Mouse (Mus musculus): ENCODE measurements around the gene 0610030E20Rik. TPM values are rescaled to one million over a fixed set of nuclear protein-coding genes. Genes with fewer than 3 reads are reported as not detected.

Gene 0610030E20Rik
- polyA plus RNA-seq, 1 experiment from 2014 or later: 15.6 TPM

DNA sequence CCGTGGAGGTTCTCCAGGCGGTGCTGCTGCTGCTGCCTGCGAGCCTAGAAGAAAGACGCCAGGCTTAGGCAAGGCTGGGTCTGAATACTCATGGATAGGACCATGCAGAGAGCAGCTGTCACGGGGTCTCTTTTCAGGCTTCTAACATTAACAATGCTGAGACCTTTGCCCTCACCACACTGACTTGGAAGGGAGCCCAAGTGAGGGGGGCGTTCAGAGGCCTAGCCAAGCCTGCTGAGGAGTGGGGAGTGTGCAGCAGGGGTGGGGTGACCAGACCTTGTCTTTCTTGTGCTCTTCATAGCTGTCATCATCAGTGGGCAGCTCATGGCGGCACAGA, 13.4 kb downstream of the 0610030E20Rik start:
- peaks cover 18% of the 10 kb centered on the region; the same call in 1 of the 2 replicates for H3K36me3 ChIP-seq
- peaks cover 46% of the 10 kb centered on the region for H3K4me1 ChIP-seq (replicated peaks)
- no peaks in the 10 kb centered on the region for H3K27me3 ChIP-seq
- no peak overlapping the region for H3K27ac ChIP-seq
- H3K4me3 ChIP-seq: no peak overlapping the region
- no peaks in the 10 kb centered on the region for H3K9me3 ChIP-seq (replicated peaks)
- H3K9ac ChIP-seq: no peak overlapping the region
- 76% methylated on average over 7 of the region's 7 CpGs for WGBS
- peak overlapping the region; percentile 72; the same call in 1 of the 2 replicates for H3K4me2 ChIP-seq
- no peak for ATAC-seq (replicated peaks; ENCODE audit: insufficient number of reproducible peaks, insufficient read depth, low FRiP score, low read depth)

DNA sequence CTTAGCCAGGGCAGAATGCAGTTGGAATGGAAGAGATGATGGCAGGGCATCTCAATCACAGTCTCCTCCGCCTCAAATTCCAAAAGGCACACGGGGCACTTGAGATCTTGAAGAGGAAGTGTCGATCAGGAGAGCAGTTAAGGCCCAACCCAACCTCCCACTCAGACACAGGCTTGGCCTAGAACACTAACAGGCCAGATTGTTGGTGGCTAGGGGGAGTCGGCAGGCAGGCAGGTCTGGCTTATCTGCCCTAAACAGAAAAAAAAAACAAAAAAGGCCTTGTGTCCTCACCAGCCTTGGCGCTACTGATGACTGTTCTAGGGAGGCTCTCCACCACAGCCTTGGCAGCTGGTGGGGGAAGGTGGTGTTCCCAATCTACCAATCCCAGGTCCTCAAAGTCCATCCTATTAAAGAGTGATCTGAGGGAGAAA, 14.0 kb downstream of the 0610030E20Rik start:
- peaks cover 18% of the 10 kb centered on the region; the same call in 1 of the 2 replicates for H3K36me3 ChIP-seq
- no peaks in the 10 kb centered on the region for H3K9me3 ChIP-seq (replicated peaks)
- 16% methylated on average over 5 of the region's 5 CpGs for WGBS
- H3K4me2 ChIP-seq: peak overlapping the region; percentile 72
- no peak for ATAC-seq (replicated peaks; ENCODE audit: insufficient number of reproducible peaks, insufficient read depth, low FRiP score, low read depth)
- H3K27ac ChIP-seq: no peak overlapping the region
- H3K27me3 ChIP-seq: no peaks in the 10 kb centered on the region
- H3K4me3 ChIP-seq: peak overlapping the region; percentile 80
- H3K9ac ChIP-seq: no peak overlapping the region
- H3K4me1 ChIP-seq (replicated peaks): peaks cover 41% of the 10 kb centered on the region

DNA sequence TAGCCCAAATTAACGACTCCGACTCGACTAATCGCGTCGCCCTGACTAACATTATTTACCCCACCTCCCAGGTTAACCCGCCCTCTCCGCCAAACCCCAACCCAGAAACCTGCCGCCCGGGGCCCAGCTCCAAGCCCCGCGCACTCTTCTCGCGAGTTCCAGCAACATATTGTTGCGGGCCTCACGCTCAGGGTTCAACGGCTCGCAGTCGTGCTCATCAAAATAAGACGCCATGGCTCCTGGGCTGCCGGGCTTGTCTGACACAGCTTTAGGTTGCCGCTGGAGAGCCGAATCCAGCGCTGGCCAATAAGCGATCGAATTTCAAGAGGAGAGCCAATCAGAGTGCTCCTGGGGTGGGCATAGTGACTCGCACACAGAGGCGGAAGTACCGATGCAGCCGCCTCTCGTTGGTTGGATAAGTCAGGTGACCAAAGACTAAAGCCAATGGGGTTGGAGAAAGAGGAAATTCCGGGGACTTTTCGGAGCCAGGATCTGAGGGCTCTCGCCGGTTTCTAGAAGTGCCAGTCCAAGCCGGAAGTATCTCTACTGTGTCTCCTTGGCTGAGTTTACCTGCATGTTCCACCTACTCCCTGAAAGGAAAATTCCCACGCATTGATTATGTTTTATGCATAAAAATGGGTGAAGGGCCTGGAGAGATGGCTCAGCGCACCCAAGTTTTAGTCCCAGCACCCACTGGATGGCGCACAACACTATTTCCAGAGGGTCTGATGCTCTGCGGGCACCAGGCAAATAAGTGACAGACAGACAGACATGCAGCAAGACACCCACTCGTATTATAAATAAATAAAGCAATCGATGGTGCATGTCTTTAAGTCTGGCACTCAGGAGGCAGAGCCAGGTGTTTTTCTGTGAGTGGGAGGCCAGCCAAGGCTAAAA, 15.3 kb downstream of the 0610030E20Rik start:
- peak; percentile 98 for ATAC-seq (replicated peaks; ENCODE audit: insufficient number of reproducible peaks, insufficient read depth, low FRiP score, low read depth)
- H3K27ac ChIP-seq: peak overlapping the region; percentile 82
- peaks cover 18% of the 10 kb centered on the region; the same call in 1 of the 2 replicates for H3K36me3 ChIP-seq
- no peaks in the 10 kb centered on the region for H3K27me3 ChIP-seq
- H3K4me1 ChIP-seq (replicated peaks): peaks cover 30% of the 10 kb centered on the region
- under 1% methylated on average over 42 of the region's 42 CpGs for WGBS
- peak overlapping the region; percentile 72 for H3K4me2 ChIP-seq
- peak overlapping the region; percentile 80 for H3K4me3 ChIP-seq
- H3K9ac ChIP-seq: peak overlapping the region; percentile 66
- H3K9me3 ChIP-seq (replicated peaks): no peaks in the 10 kb centered on the region

GRCm38 (mm10) chr6:72364009-72364408, 16.9 kb downstream of the 0610030E20Rik start:
- no peak for ATAC-seq (replicated peaks; ENCODE audit: insufficient number of reproducible peaks, insufficient read depth, low FRiP score, low read depth)
- Histone ChIP-seq H3K36me3 (peaks cover 15% of the 10 kb centered on the region; the same call in 1 of the 2 replicates), H3K4me1 (replicated peaks) (peaks cover 23% of the 10 kb centered on the region), H3K9me3 (replicated peaks) (no peaks in the 10 kb centered on the region), H3K27ac (no peak overlapping the region), H3K4me2 (no peak overlapping the region), H3K4me3 (no peak overlapping the region), H3K27me3 (no peaks in the 10 kb centered on the region), H3K9ac (no peak overlapping the region)
- 45% methylated on average over 7 of the region's 7 CpGs for WGBS

GRCm38 (mm10) chr6:72364985-72365384, 17.9 kb downstream of the 0610030E20Rik start:
- Histone ChIP-seq H3K36me3 (peaks cover 11% of the 10 kb centered on the region; the same call in 1 of the 2 replicates), H3K27ac (no peak overlapping the region), H3K9ac (no peak overlapping the region), H3K4me1 (replicated peaks) (peaks cover 28% of the 10 kb centered on the region), H3K9me3 (replicated peaks) (no peaks in the 10 kb centered on the region), H3K4me2 (no peak overlapping the region), H3K4me3 (no peak overlapping the region), H3K27me3 (no peaks in the 10 kb centered on the region)
- WGBS: 69% methylated on average over 6 of the region's 6 CpGs
- ATAC-seq (replicated peaks; ENCODE audit: insufficient number of reproducible peaks, insufficient read depth, low FRiP score, low read depth): no peak

- 57% methylated on average over 3 of the region's 3 CpGs for WGBS
- H3K27ac ChIP-seq: no peak overlapping the region
- 0 out of 2 replicates have a peak, but pooled peaks cover 4% of the 10 kb centered on the region for H3K36me3 ChIP-seq
- H3K9me3 ChIP-seq (replicated peaks): no peaks in the 10 kb centered on the region
- no peak overlapping the region for H3K4me2 ChIP-seq
- H3K9ac ChIP-seq: no peak overlapping the region
- no peak for ATAC-seq (replicated peaks; ENCODE audit: insufficient number of reproducible peaks, insufficient read depth, low FRiP score, low read depth)
- H3K4me3 ChIP-seq: no peak overlapping the region
- H3K4me1 ChIP-seq (replicated peaks): peaks cover 25% of the 10 kb centered on the region
- H3K27me3 ChIP-seq: no peaks in the 10 kb centered on the region
Observed at GRCm38 (mm10) chr6:72366304-72366703, 19.2 kb downstream of the 0610030E20Rik start.

DNA sequence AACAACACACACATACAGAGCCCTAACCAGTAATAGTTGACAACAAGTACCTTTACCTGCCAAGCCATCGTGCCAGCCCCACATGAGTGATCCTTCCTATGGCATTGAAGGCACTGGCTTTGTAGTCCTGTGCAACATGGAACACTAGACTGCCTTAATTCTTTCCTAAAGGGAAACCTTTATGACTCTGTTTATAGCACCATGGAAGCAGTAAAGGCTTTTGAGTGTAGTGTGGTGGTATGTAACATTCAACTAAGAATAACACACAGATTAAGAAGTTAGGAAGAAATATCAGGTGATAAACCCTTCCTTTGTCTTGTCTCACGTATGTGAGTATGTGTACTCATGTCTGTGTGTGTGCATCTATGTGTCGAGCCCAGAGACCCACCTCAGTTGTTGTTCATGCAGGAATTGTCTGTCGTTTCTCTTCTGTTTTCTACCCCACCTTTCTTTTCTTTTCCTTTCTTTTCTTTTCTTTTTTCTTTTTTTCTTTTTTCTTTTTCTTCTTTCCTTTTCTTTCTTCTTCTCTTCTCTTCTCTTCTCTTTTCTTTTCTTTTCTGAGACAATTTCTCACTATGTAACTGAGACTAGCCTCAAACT, 19.8 kb downstream of the 0610030E20Rik start, which contains the start of gene Rnf181:
Gene Rnf181 (minus strand): TSS at position 113 of the 600 bp plus-strand sequence.
- Histone ChIP-seq H3K4me1 (replicated peaks) (peaks cover 24% of the 10 kb centered on the region), H3K4me2 (no peak within 1 kb of the TSS), H3K27ac (no peak within 1 kb of the TSS), H3K9ac (no peak within 1 kb of the TSS), H3K27me3 (no peaks in the 10 kb centered on the region), H3K9me3 (replicated peaks) (no peaks in the 10 kb centered on the region), H3K4me3 (no peak within 1 kb of the TSS), H3K36me3 (0 out of 2 replicates have a peak, but pooled peaks cover 4% of the 10 kb centered on the region)
- ATAC-seq (replicated peaks; ENCODE audit: insufficient number of reproducible peaks, insufficient read depth, low FRiP score, low read depth): no peak
- WGBS: 70% methylated on average over 4 of the region's 4 CpGs

DNA sequence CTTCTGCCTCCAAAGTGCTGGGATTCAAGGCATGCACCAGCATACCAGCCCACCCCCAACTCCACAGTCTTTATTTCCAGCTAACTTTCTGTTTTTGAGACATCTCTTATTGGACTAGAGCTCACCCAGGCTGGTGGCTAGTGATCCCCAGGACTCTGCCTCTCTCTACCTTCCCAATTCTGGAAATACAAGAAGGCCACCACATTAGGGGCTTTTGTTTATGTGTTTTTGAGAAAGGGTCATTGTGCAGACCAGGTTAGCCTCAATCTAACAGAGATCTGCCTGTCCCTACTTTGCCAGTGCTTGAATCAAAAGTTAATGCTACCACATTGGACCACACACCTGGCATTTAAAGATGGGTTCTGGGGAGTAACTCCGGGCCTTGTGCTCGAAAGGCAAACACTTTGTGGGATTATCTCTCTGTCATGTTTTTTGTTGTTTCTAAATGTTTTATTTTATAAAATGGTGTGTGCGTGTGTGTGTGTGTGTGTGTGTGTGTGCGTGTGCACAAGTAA, 20.4 kb downstream of the 0610030E20Rik start:
- 0 out of 2 replicates have a peak, but pooled peaks cover 4% of the 10 kb centered on the region for H3K36me3 ChIP-seq
- H3K4me2 ChIP-seq: no peak overlapping the region
- no peak for ATAC-seq (replicated peaks; ENCODE audit: insufficient number of reproducible peaks, insufficient read depth, low FRiP score, low read depth)
- H3K4me3 ChIP-seq: no peak overlapping the region
- no peaks in the 10 kb centered on the region for H3K27me3 ChIP-seq
- H3K4me1 ChIP-seq (replicated peaks): peaks cover 24% of the 10 kb centered on the region
- WGBS: 68% methylated on average over 4 of the region's 4 CpGs
- no peaks in the 10 kb centered on the region for H3K9me3 ChIP-seq (replicated peaks)
- H3K27ac ChIP-seq: no peak overlapping the region
- H3K9ac ChIP-seq: no peak overlapping the region

- H3K27me3 ChIP-seq: no peaks in the 10 kb centered on the region
- no peak overlapping the region for H3K4me2 ChIP-seq
- H3K9me3 ChIP-seq (replicated peaks): no peaks in the 10 kb centered on the region
- no peak for ATAC-seq (replicated peaks; ENCODE audit: insufficient number of reproducible peaks, insufficient read depth, low FRiP score, low read depth)
- H3K9ac ChIP-seq: no peak overlapping the region
- WGBS: 70% methylated on average over 4 of the region's 4 CpGs
- peak overlapping the region; percentile 23; the same call in 1 of the 2 replicates for H3K27ac ChIP-seq
- 0 out of 2 replicates have a peak, but pooled peaks cover 4% of the 10 kb centered on the region for H3K36me3 ChIP-seq
- peaks cover 33% of the 10 kb centered on the region for H3K4me1 ChIP-seq (replicated peaks)
- no peak overlapping the region for H3K4me3 ChIP-seq
Observed at GRCm38 (mm10) chr6:72369557-72369956, 22.4 kb downstream of the 0610030E20Rik start.

GRCm38 (mm10) chr6:72370091-72370490, 23.0 kb downstream of the 0610030E20Rik start:
- H3K36me3 ChIP-seq: 0 out of 2 replicates have a peak, but pooled peaks cover 4% of the 10 kb centered on the region
- H3K27ac ChIP-seq: peak overlapping the region; percentile 74
- H3K4me3 ChIP-seq: no peak overlapping the region
- peaks cover 33% of the 10 kb centered on the region for H3K4me1 ChIP-seq (replicated peaks)
- 66% methylated on average over 12 of the region's 12 CpGs for WGBS
- ATAC-seq (replicated peaks; ENCODE audit: insufficient number of reproducible peaks, insufficient read depth, low FRiP score, low read depth): no peak
- H3K9me3 ChIP-seq (replicated peaks): no peaks in the 10 kb centered on the region
- no peaks in the 10 kb centered on the region for H3K27me3 ChIP-seq
- no peak overlapping the region for H3K9ac ChIP-seq
- no peak overlapping the region for H3K4me2 ChIP-seq

DNA sequence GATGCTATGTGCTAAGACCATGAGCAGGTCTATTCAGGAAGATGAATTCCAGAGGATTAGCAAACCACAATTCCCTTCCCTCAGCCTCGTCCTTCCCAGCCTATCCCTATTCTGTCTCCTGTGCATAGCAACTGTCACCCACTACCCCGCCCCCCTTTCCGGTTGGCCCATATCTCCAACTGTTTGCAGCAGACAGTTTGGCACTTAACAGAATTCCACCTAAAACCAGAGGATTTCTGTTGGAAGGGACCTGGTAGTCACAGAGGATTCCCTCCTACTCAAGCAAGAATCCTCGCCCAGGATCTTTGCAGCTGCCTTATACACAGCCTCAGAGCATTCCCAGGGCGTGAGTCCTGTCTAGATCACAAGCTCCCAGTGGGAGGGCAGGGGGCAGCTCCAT, 24.0 kb downstream of the 0610030E20Rik start:
- Histone ChIP-seq H3K9ac (no peak overlapping the region), H3K9me3 (replicated peaks) (no peaks in the 10 kb centered on the region), H3K27me3 (no peaks in the 10 kb centered on the region), H3K36me3 (0 out of 2 replicates have a peak, but pooled peaks cover 4% of the 10 kb centered on the region), H3K4me1 (replicated peaks) (peaks cover 33% of the 10 kb centered on the region), H3K27ac (peak overlapping the region; percentile 74), H3K4me3 (no peak overlapping the region), H3K4me2 (no peak overlapping the region)
- ATAC-seq (replicated peaks; ENCODE audit: insufficient number of reproducible peaks, insufficient read depth, low FRiP score, low read depth): peak; percentile 54; the same call in 1 of the 2 replicates
- WGBS: 31% methylated on average over 5 of the region's 5 CpGs
